Mouse (Mus musculus): ENCODE data around the gene Ugt1a7c. TPM values are rescaled to one million over a fixed set of nuclear protein-coding genes. Genes with fewer than 3 reads are reported as not detected.

The Ugt1a7c gene
- polyA plus RNA-seq, 1 experiment from 2014 or later, result 3.0 TPM

- Histone ChIP-seq H3K9ac (ENCODE audit: low read depth, low read length) (no peak overlapping the region), H3K36me3 (ENCODE audit: control insufficient read depth, insufficient read depth) (no peaks in the 10 kb centered on the region), H3K9me3 (replicated peaks; ENCODE audit: control insufficient read depth, low read length) (peaks cover 39% of the 10 kb centered on the region), H3K4me2 (ENCODE audit: low read depth, low read length) (no peak overlapping the region), H3K4me1 (ENCODE audit: control insufficient read depth, low read depth, low read length) (no peaks in the 10 kb centered on the region), H3K4me3 (ENCODE audit: low read depth, low read length) (no peak overlapping the region), H3K27me3 (ENCODE audit: control insufficient read depth, insufficient read depth, low read depth, low read length) (no peaks in the 10 kb centered on the region), H3K27ac (ENCODE audit: low read length) (no peak overlapping the region)
- ATAC-seq (ENCODE audit: low read depth), result no peak
- 55% methylated on average over 3 of the region's 3 CpGs for WGBS (ENCODE audit: insufficient replicate concordance)
Observed at GRCm38 (mm10) chr1:88229566-88229965, 134.7 kb downstream of the Ugt1a7c start.

- H3K4me2 ChIP-seq (ENCODE audit: low read depth, low read length), result no peak overlapping the region
- H3K36me3 ChIP-seq (ENCODE audit: control insufficient read depth, insufficient read depth), result no peaks in the 10 kb centered on the region
- H3K9me3 ChIP-seq (replicated peaks; ENCODE audit: control insufficient read depth, low read length), result peaks cover 43% of the 10 kb centered on the region
- ATAC-seq (ENCODE audit: low read depth), result no peak
- H3K4me3 ChIP-seq (ENCODE audit: low read depth, low read length), result no peak overlapping the region
- H3K9ac ChIP-seq (ENCODE audit: low read depth, low read length), result no peak overlapping the region
- H3K4me1 ChIP-seq (ENCODE audit: control insufficient read depth, low read depth, low read length), result no peaks in the 10 kb centered on the region
- 59% methylated on average over 5 of the region's 5 CpGs for WGBS (ENCODE audit: insufficient replicate concordance)
- H3K27ac ChIP-seq (ENCODE audit: low read length), result no peak overlapping the region
- H3K27me3 ChIP-seq (ENCODE audit: control insufficient read depth, insufficient read depth, low read depth, low read length), result no peaks in the 10 kb centered on the region
Observed at GRCm38 (mm10) chr1:88229986-88230385, 135.1 kb downstream of the Ugt1a7c start.

- ATAC-seq (ENCODE audit: low read depth), result no peak
- H3K27ac ChIP-seq (ENCODE audit: low read length), result no peak overlapping the region
- 57% methylated on average over 7 of the region's 7 CpGs for WGBS (ENCODE audit: insufficient replicate concordance)
- no peak overlapping the region for H3K4me3 ChIP-seq (ENCODE audit: low read depth, low read length)
- no peaks in the 10 kb centered on the region for H3K4me1 ChIP-seq (ENCODE audit: control insufficient read depth, low read depth, low read length)
- no peak overlapping the region for H3K9ac ChIP-seq (ENCODE audit: low read depth, low read length)
- no peaks in the 10 kb centered on the region for H3K36me3 ChIP-seq (ENCODE audit: control insufficient read depth, insufficient read depth)
- H3K27me3 ChIP-seq (ENCODE audit: control insufficient read depth, insufficient read depth, low read depth, low read length), result no peaks in the 10 kb centered on the region
- H3K4me2 ChIP-seq (ENCODE audit: low read depth, low read length), result no peak overlapping the region
- H3K9me3 ChIP-seq (replicated peaks; ENCODE audit: control insufficient read depth, low read length), result peaks cover 47% of the 10 kb centered on the region
Observed at GRCm38 (mm10) chr1:88230421-88230820, 135.6 kb downstream of the Ugt1a7c start.

- Histone ChIP-seq H3K27ac (ENCODE audit: low read length) (no peak overlapping the region), H3K4me2 (ENCODE audit: low read depth, low read length) (no peak overlapping the region), H3K4me3 (ENCODE audit: low read depth, low read length) (no peak overlapping the region), H3K36me3 (ENCODE audit: control insufficient read depth, insufficient read depth) (no peaks in the 10 kb centered on the region), H3K4me1 (ENCODE audit: control insufficient read depth, low read depth, low read length) (no peaks in the 10 kb centered on the region), H3K27me3 (ENCODE audit: control insufficient read depth, insufficient read depth, low read depth, low read length) (no peaks in the 10 kb centered on the region), H3K9ac (ENCODE audit: low read depth, low read length) (no peak overlapping the region), H3K9me3 (replicated peaks; ENCODE audit: control insufficient read depth, low read length) (peaks cover 40% of the 10 kb centered on the region)
- WGBS (ENCODE audit: insufficient replicate concordance), result 57% methylated on average over 6 of the region's 6 CpGs
- no peak for ATAC-seq (ENCODE audit: low read depth)
Observed at GRCm38 (mm10) chr1:88230981-88231802, 136.3 kb downstream of the Ugt1a7c start.

- no peak for ATAC-seq (ENCODE audit: low read depth)
- Histone ChIP-seq H3K4me2 (ENCODE audit: low read depth, low read length) (no peak overlapping the region), H3K9me3 (replicated peaks; ENCODE audit: control insufficient read depth, low read length) (peaks cover 39% of the 10 kb centered on the region), H3K4me3 (ENCODE audit: low read depth, low read length) (no peak overlapping the region), H3K27me3 (ENCODE audit: control insufficient read depth, insufficient read depth, low read depth, low read length) (no peaks in the 10 kb centered on the region), H3K27ac (ENCODE audit: low read length) (no peak overlapping the region), H3K9ac (ENCODE audit: low read depth, low read length) (no peak overlapping the region), H3K4me1 (ENCODE audit: control insufficient read depth, low read depth, low read length) (no peaks in the 10 kb centered on the region), H3K36me3 (ENCODE audit: control insufficient read depth, insufficient read depth) (no peaks in the 10 kb centered on the region)
- WGBS (ENCODE audit: insufficient replicate concordance), result 47% methylated on average over 7 of the region's 7 CpGs
Observed at GRCm38 (mm10) chr1:88231803-88232499, 137.1 kb downstream of the Ugt1a7c start.

GRCm38 (mm10) chr1:88232664-88233380 lies 138.0 kb downstream of the Ugt1a7c start:
- Histone ChIP-seq H3K4me1 (ENCODE audit: control insufficient read depth, low read depth, low read length) (no peaks in the 10 kb centered on the region), H3K9me3 (replicated peaks; ENCODE audit: control insufficient read depth, low read length) (peaks cover 41% of the 10 kb centered on the region), H3K36me3 (ENCODE audit: control insufficient read depth, insufficient read depth) (no peaks in the 10 kb centered on the region), H3K27ac (ENCODE audit: low read length) (no peak overlapping the region), H3K4me3 (ENCODE audit: low read depth, low read length) (no peak overlapping the region), H3K9ac (ENCODE audit: low read depth, low read length) (no peak overlapping the region), H3K27me3 (ENCODE audit: control insufficient read depth, insufficient read depth, low read depth, low read length) (no peaks in the 10 kb centered on the region), H3K4me2 (ENCODE audit: low read depth, low read length) (no peak overlapping the region)
- no peak for ATAC-seq (ENCODE audit: low read depth)
- 35% methylated on average over 3 of the region's 3 CpGs for WGBS (ENCODE audit: insufficient replicate concordance)

- Histone ChIP-seq H3K4me1 (ENCODE audit: control insufficient read depth, low read depth, low read length) (no peaks in the 10 kb centered on the region), H3K4me2 (ENCODE audit: low read depth, low read length) (no peak overlapping the region), H3K27me3 (ENCODE audit: control insufficient read depth, insufficient read depth, low read depth, low read length) (no peaks in the 10 kb centered on the region), H3K4me3 (ENCODE audit: low read depth, low read length) (no peak overlapping the region), H3K36me3 (ENCODE audit: control insufficient read depth, insufficient read depth) (no peaks in the 10 kb centered on the region), H3K9ac (ENCODE audit: low read depth, low read length) (no peak overlapping the region), H3K9me3 (replicated peaks; ENCODE audit: control insufficient read depth, low read length) (peaks cover 41% of the 10 kb centered on the region), H3K27ac (ENCODE audit: low read length) (no peak overlapping the region)
- WGBS (ENCODE audit: insufficient replicate concordance), result 53% methylated on average over 14 of the region's 14 CpGs
- no peak for ATAC-seq (ENCODE audit: low read depth)
Observed at GRCm38 (mm10) chr1:88233421-88234247, 138.8 kb downstream of the Ugt1a7c start.

- 45% methylated on average over 4 of the region's 4 CpGs for WGBS (ENCODE audit: insufficient replicate concordance)
- H3K27me3 ChIP-seq (ENCODE audit: control insufficient read depth, insufficient read depth, low read depth, low read length), result no peaks in the 10 kb centered on the region
- no peaks in the 10 kb centered on the region for H3K4me1 ChIP-seq (ENCODE audit: control insufficient read depth, low read depth, low read length)
- no peak overlapping the region for H3K4me2 ChIP-seq (ENCODE audit: low read depth, low read length)
- H3K27ac ChIP-seq (ENCODE audit: low read length), result no peak overlapping the region
- H3K9ac ChIP-seq (ENCODE audit: low read depth, low read length), result no peak overlapping the region
- H3K9me3 ChIP-seq (replicated peaks; ENCODE audit: control insufficient read depth, low read length), result peaks cover 46% of the 10 kb centered on the region
- ATAC-seq (ENCODE audit: low read depth), result no peak
- H3K36me3 ChIP-seq (ENCODE audit: control insufficient read depth, insufficient read depth), result no peaks in the 10 kb centered on the region
- no peak overlapping the region for H3K4me3 ChIP-seq (ENCODE audit: low read depth, low read length)
Observed at GRCm38 (mm10) chr1:88234248-88234610, 139.4 kb downstream of the Ugt1a7c start.

Data from liver, embryonic 16.5 days (tissue).